Mouse (Mus musculus): ENCODE data around the gene Zfp536. TPM values are rescaled to one million over a fixed set of nuclear protein-coding genes. Genes with fewer than 3 reads are reported as not detected.
A peak's percentile ranks its signal among the peaks of the same experiment; 100 is the strongest.

Gene Zfp536
- total RNA-seq, 2 experiments from 2014 or later: 6.7 to 8.5 TPM

GRCm38 (mm10) chr7:37689561-37690305, 83.7 kb downstream of the Zfp536 start:
- DNase-seq: no peak

DNA sequence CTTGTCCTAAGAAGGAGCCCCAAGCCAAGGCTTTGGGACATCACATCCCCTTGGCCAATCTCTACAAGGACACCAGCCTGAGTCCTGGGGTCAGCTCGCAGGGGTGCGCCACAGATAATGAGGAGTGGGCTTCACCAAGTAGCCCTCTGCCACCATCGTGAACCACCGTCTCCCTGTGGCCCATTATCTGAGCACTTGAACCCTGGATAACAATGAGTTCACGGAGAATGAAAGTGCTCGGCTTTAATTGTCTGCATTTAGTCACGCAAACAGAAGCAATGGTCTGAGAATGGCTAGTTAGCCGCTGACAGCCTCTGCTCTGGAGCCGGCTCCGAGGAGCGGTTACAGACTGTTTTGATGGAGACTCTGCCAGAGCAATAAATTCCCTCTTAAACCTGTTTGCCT, 84.3 kb downstream of the Zfp536 start:
- DNase-seq: no peak

DNA sequence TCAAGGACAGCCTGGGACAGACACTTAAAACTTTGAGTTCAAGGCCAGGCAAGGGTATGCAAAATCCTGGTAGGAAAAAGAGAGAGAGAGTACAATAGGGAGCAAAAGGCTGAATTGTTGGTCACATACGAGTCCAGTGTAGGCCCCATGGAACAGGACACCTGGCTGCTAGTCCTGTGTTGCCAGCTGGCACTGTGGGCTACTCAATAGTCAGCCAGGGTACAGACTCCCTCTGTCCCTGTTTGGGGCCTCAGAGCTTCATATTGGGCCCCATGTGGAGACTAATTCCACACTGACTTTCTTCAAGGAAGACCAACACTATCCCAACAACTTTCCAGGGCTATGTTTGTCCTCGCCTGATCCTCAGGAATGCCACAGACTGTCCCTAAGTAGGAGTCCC, 87.1 kb downstream of the Zfp536 start:
- no peak for DNase-seq

- DNase-seq: no peak
Measured at GRCm38 (mm10) chr7:37685247-37685646, 88.2 kb downstream of the Zfp536 start.

- DNase-seq: no peak
Measured at GRCm38 (mm10) chr7:37681335-37681734, 92.1 kb downstream of the Zfp536 start.

DNA sequence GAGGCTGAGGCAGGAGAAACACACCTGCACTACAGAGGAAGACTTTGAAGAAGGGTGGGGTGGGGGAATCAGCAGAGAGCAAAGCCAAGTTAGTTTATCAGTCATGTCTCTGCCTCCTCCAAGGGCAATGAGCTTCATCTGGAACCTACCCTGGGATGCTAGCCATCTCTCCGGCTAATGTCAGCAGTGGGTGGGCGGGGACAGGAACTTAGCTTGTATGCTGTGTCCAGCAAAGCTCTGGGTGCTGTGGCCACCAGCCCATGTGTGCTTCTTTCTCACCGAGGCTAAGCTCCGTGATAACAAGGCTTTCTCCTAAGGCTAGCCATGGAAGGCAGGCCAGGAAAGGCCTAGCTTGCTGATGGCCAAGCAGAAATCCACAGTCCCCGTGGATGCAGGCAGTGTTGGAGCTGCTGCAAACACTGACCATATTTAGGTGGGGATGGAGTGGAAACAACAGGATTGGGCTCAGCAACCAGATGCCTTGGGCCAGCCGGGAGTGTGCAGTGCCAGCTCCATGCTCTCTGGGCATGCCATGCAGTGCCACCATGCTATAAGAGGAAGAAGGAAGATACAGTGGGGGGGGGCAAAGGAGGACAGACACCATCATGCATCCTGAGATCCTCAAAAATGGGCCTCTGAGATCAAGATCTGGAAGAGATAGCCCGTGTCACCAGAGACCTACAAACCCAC, 109.6 kb downstream of the Zfp536 start:
- no peak for DNase-seq

DNA sequence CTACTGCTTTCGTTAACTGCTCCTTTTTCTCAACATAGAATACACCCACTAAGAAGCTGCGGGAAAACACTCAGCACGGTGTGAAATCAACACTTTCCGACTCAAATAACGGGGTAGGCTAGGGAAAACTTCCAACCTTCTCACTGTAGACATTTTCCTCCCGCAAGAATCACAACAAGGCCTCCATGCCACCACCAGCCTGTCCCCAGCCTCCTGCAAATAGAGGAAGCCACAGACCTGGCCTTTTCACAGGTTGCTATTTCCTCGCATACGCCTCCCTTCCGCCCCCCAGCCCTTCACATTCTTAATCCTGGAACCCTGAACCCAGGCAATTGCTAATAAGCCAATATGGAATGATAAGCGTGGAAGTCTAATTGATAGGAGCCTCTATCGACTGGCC, 124.8 kb downstream of the Zfp536 start:
- DNase-seq: no peak

DNA sequence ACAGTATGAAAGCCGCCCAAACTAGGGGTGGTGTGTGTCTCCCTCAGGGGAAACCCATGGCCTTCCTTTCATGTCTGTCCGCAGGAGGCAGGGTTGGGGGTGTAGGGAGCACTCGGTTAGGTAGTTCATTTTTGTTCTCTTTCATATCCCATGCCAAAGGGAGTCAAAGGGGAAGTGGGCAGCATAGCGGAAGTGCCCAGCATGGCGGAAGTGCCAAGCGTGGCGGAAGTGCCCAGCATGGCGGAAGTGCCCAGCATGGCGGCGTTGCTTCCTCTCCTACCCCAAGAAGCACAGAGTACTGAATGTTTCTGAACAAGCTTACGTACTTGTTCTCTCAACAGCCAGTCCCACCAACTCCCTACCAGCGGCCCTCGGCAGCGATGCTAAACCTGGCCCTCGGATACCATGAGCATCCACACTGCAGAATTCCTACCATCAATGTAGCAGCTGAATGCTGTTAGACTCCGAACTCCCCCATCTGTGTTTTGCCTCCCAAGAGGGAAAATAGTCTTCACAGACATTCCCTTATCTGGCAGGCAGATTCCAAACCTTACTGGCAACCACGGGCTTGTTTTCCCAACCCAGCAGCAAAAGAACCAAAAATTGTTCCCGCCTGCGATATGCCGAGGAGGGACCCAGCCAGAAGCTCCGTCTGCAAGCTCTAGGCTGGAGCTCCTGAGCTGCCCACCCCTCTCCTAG, 125.4 kb downstream of the Zfp536 start:
- DNase-seq: no peak

GRCm38 (mm10) chr7:37639740-37640397, 133.6 kb downstream of the Zfp536 start:
- DNase-seq: no peak

DNA sequence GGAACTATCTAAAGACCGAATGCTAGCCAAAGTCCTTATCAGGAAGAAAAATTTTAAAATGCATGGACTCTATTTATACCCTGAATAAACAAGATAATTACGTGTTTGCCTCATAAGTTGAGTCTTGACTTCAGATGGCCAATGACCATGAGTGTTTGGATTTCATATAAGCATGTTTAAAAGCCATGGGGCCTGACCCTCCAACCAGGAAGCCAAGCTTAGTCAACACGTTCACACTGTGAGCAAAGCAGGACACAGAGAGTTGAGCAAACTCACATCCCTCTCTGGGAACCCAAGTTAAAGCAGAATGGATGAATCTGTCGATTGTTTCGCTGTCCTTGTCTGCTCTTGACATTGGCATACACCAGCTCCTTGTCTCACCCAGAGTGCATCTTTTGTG, 138.6 kb downstream of the Zfp536 start:
- no peak for DNase-seq

DNA sequence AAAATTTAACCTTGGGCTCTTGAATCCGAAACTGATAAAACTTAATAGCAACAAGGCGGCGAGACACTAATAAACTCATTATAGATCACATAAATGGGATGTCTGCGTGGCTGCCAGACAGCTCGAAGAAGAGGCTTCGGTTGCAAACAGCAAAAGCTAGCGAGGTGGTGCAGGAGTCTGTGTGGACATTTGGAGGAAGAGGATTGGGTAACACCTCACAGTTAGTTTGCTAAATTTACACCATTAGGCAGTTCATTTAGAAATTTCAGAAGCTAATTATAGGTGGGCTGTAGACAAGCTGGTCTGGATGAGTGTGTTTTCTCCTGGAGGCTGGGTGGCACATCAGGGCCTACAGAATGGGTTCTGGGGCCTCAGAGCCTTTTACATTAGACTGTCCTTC, 143.0 kb downstream of the Zfp536 start:
- no peak for DNase-seq

- no peak for DNase-seq
Measured at GRCm38 (mm10) chr7:37627897-37628510, 145.4 kb downstream of the Zfp536 start.

GRCm38 (mm10) chr7:37625758-37626157, 147.7 kb downstream of the Zfp536 start:
- no peak for DNase-seq

- peak in 1 of 2 experiments; percentile 25 for DNase-seq
Measured at GRCm38 (mm10) chr7:37624759-37625340, 148.6 kb downstream of the Zfp536 start.

DNA sequence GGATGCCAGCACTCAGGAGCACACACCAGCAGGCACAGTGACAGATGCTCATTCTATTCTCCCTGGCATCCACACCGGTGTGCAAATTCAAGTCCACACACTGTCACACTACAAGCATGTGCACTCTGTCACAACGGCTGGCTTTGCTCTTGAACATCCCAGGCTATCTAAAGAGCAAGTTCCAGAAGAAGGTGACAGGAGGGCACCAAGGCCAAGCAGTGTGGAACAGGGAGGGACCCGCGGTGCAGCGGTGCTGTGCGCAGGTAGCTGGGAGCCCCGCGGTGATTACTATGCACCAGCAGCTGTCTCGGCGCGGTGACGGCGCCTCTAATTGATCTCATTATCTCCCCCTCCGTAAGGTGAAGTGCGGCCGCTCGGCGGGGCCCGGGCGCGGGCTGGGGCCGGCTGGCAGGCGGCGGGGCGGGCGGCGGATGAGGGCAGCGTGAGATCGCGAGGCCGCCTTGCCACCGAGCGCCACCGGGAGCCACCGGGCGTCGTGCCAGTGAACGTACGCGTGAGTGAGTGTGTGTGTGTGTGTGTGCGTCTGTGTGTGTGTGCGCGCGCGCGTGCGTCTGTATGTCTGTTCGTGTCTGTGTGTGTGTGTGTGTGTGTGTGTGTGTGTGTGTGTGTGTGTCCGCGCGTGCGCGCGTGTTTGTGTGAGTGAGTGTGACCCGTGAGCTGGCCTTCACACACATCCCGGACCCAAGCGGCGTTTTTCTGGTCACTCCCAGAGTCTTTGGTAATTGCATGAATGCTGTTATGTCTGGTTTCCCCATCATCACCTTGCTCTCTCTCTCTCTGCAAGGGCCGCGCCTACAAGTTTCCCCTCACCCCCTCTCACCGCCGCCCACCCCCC, 149.3 kb downstream of the Zfp536 start:
- peak; percentile 80 to 83 for DNase-seq

DNA sequence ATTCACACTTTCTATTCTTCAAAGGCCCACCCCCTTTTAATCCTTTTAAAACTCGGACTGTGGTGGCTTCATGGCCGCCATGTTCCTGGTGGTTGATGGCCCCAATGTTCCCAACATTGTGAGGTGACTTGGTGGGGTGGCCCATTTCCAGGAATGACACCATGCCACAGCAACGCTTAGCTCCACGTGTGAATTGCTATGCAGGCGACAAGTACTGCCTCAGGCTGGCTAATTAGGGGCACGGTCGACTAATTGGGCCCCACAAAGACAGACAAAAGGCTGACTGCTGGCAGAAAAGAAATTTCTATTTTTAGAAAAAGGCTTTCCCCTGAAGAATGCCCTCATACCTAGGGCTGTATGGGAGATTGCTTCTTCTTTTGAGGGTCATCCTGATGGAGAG, 154.2 kb downstream of the Zfp536 start:
- no peak for DNase-seq

DNA sequence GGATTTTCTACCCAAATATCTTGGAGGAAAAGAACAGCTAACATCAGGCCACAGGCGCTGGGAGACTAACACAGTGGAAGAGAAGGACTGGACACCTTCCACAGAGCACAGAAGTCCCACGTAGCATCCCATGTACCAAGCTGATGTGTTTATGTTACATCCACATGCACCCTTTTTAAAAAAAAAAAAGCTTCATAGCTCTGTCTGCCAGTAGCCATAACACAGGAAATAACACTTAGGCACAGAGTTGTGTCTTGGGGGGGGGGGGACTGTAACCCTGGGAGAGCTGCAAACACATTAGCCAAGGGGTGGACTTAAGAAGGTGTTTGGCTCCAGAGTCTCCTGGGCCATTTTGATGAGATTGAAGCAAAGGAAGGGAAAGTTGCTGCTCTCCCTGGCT, 155.6 kb downstream of the Zfp536 start:
- no peak for DNase-seq

DNA sequence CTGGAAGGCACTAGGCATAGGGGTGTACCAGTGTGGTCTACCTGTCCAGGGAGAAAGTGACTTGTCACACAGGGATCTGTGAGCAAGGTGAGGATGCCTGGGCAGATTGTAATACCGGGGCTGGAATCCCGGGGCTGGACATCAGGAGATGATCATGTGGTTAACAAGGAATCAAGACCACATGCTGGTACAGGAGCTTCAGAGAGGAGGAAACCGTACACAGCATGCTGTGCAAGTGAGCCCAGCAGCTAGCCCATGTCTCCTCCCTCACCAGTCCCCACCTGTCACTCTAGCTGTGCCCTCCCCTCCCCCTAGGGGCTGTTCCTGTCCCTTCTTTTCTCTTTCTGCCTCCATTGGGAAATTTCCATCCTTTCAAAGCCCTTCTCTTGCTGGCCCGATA, 157.5 kb downstream of the Zfp536 start:
- no peak for DNase-seq

DNA sequence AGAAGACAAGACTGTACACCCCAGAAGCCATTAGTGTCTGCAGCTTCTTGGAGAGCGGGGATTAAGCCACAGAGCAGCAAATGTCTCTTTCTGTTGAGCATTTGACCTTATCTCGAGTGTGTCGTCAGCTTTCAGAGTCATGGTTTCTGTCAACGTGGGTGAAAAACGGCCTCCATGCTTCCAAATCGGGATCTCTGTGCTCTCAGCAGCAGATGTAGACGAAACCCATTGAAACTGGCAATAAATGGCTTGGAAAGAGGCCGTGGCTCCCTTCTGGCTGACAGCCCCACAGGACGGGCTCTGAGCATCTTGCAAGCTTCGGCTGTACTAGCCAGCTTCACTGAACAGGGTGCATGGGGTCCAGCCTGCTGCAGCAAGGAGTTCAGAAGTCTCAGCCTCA, 159.1 kb downstream of the Zfp536 start:
- peak; percentile 48 to 52 for DNase-seq

- no peak for DNase-seq
Measured at GRCm38 (mm10) chr7:37608556-37608955, 164.9 kb downstream of the Zfp536 start.

DNA sequence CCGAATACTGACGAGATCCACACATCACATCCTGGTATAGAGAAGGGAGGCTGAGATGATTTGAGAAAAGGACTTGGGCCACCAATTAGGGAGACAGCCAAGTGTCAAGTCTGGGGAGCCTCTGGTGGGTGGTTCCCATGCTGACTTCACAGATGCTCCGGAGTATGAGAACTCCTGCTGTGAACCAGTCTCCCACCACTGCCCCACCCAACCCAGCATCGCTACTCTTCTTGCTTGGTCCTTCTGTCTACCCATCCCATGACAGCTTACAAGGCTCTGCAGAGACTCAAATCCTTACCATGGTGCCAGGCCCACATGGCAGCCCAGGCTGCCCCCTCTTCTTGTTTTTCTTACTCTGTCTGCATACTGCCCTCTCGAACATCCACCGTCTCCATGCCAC, 165.5 kb downstream of the Zfp536 start:
- DNase-seq: no peak

Data from adrenal gland, postnatal 36 days (tissue).